Mouse (Mus musculus): ENCODE data around the gene 9430097D07Rik.

Gene 9430097D07Rik

DNA sequence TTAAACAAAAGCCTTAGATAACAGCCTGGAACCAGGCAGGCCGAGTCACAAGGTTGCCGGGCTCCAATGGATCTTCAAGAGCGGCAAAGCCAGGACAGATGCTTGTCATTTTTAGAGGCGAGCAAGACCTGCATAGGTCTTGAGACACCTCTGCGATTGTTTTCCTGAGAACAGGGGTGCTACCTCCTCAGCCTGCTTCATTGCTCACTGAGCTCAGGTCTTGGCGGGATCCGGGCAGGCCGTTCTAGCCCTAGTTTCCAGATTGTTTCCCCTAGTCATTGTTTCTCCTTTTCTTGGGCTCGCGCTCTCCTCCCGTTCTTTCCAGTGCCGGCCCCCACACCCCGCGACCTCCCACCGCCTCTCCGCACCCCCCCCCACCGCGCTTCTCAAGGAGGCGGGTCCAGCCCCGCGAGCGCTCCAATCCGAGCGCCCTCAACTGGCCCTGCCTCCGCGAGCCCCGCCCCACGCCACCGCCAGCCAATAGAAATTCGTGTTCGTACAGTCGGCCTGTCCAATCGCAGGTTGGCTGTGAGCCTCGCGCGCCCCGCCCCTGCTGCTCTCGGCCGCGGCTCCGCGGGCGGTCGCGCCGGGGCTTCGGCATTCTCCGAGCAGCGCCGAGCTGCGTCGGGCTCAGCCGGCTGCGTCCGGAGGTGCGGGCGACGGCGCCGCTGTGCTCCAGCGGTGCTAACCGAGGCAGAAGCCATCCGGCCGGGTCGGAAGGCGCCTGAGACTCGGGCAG lies 40.6 kb downstream of the 9430097D07Rik start, which contains the start of gene Fam102a:
Gene Fam102a, plus strand, starts transcription at position 600 of the 739 bp plus-strand sequence.
- WGBS: under 1% methylated on average over 67 of the region's 67 CpGs

DNA sequence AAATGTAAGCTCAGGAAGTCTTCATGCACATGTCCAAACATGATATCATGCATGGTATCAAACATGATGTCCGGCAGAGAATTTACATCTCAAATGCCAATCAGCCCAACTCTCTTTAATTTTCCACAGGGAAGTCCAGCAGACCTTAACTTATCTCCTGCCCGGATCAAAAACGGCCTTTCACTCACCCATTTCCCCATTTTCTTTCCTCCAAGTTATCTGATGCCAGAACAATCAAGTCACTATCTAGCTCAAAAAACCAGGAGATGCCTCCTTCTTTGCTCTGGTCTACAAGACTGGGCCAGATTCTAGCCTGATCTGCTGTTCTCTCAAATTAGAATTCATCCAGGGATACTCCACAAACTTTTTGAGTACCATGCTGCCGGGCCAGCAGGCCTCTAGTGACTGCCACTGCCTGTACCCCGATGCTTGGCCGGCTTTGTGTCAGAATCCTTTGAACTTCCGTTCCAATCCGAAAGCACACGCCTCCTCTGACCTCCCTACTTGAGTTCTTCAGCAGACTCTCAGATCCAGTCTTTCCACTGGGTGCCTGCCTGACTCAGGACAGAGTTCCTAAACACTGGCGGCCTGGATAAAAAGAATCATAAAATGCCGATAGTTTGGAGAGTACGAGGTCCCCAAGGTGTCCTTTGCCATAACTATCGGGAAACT lies 41.3 kb downstream of the 9430097D07Rik start:
- WGBS: 17% methylated on average over 13 of the region's 13 CpGs

DNA sequence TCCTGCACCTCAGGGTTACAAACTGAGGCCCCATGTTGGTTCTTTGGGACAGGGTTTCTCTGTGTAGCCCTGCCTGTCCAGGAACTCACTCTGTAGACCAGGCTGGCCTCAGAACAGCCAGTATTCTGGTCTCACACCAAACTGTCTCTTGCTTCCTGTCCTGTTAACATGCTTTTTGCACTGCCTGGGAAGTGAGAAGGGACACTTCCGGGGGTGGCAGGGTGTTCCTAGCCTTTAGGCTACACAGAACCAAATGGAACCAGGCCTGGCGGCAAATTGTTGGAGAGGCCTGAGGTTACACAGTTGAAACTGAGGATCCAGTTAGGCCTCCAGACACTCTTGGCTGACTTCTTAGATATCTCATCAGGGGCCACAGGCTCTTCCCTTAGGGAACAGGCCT lies 42.3 kb downstream of the 9430097D07Rik start:
- 89% methylated on average over 2 of the region's 2 CpGs for WGBS

DNA sequence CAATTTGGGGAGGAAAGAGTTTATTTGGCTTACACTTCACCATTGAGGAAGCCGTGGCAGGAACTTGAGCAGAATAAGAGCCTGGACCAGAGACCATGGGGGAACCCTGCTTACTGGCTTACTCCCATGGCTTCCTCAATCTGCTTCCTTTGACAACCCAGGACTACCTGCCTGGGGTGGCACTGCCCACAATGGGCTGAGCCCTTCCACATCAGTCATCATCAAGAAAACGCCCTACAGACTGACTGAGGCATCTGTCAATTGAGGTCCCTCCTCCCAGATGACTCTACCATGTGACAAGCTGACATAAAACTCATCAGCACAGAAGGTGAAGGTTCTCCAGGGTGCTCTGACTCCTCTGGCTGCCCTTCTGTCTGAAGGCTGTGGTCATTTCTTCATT lies 45.0 kb downstream of the 9430097D07Rik start:
- 82% methylated on average over 2 of the region's 2 CpGs for WGBS

DNA sequence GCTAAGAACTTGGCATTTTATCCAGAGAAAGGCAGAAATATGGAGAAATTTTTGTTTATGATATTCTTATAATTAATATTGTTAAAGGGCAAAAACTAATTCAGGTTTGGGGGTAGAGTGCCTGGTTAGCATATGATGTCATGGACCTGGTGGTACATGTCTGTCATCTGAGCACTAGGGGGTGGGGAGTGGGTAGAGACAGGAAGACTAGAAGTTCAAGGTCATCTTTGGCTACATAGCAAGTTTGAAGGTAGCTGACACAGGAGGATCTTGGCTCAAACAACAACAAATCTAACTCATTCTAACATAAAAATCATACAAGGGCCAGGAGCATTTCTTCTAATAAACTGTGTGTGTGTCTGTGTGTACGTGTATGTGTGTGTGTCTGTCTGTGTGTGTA lies 47.2 kb downstream of the 9430097D07Rik start:
- WGBS: 94% methylated on average over 1 of the region's 1 CpGs

DNA sequence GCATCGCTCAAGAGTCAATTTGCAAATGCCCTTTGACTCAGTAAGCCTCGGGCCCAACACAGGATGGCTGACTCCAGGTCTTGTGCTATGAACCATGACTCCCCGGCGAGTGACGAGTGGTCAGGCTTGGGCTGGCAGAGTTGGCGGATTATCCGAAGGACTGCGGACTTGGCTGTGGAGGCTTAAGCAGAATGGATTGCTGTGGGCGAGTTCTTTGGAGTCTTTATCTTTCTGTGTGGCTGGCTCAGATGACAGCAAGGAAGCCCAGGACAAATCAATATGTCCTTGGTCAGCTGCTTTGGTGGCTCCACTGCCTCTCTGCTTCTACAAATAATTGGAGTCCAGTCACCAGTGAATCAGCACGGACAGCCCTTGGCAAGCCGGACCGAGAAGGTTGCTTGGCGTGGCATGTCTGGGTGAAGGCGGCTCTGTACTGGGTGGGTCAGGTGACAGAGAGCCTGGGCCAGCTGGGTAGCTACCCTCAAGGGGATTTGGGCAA lies 48.0 kb downstream of the 9430097D07Rik start:
- WGBS: 76% methylated on average over 14 of the region's 14 CpGs

DNA sequence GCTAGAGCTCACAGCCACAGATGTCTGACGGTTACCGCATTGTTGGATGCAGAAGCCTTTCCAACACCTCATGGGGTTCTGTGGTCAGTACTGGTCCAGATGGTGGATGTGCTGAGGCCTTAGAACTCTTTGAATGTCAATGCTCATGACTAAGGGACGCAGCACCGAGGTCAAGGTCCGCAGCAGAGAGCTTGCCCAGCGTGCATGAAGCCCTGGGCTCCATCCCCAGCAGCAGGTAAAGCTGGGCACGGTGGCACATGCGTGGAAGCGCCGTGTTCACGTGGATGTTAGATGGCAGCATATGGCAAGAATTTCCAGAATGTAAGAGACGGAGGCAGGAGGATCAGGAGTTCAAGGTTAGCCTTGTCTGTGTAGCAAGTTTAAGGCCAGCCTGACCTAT lies 49.7 kb downstream of the 9430097D07Rik start:
- 93% methylated on average over 12 of the region's 12 CpGs for WGBS

GRCm38 (mm10) chr2:32524536-32525031 lies 50.9 kb downstream of the 9430097D07Rik start:
- 91% methylated on average over 13 of the region's 13 CpGs for WGBS
